Mouse (Mus musculus) monocyte, adult 5-6 weeks (primary cell): Measurements from ENCODE around the gene Slc17a7. TPM values are rescaled to one million over a fixed set of nuclear protein-coding genes. Genes with fewer than 3 reads are reported as not detected.
A peak's percentile ranks its signal among the peaks of the same experiment; 100 is the strongest.
"Not testable (repeated sequence)": the region's sequence is repeated elsewhere in the genome, so short reads cannot be mapped to it uniquely, and the experiment has no call there.

Experiments used
- ATAC-seq: fragments of 153-309, 156-312 bp; replicated peaks from 2 replicates; pipeline ENCODE4 v1.8.0; 2017; ENCODE audit warnings: mild to moderate bottlenecking; ENCODE audit not compliant: low TSS enrichment, insufficient number of reproducible peaks, severe bottlenecking, poor library complexity, low FRiP score
- total RNA-seq: library from RNA; stranded (forward); fragments of 200-1000, 200-491, 200-594 nt; gene quantifications from 3 replicates; pipeline ENCODE4 v1.2.3, GENCODE M21; 2017

Gene Slc17a7
- total RNA-seq, 1 experiment from 2014 or later: not detected

DNA sequence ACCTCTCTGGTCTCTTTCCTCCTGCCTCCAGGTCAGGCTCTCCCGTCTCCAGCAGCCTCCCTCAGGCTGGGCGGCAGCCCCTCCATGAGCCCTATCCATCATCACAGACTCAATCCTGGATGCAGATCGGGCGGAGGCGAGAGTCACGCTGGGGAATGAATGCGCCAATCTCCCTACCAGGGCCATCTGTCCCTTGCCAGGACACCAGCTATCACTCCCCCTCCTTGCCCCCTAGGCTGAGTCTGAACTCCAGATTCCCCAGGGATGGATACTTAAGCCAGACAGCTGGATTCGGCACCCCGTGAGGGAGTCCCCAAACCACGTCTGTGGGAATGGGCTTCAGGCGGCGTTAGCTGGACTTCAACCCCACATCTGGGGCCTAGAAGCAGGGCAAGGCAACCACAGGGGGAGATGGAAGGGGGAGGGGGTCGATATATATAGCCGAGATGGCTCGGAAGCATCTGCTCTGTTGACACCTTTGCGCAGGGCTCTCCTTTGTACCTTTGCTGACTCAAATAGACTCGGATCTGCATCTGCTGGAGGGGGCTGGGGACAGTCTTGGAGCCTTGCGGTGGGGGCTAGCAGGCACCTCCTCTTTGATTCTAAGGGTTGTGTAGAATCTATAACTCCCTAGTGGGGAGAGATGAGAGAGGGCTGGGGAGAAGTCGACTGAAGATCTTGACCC is 4.2 kb downstream of the Slc17a7 start:
- ATAC-seq: no peak

DNA sequence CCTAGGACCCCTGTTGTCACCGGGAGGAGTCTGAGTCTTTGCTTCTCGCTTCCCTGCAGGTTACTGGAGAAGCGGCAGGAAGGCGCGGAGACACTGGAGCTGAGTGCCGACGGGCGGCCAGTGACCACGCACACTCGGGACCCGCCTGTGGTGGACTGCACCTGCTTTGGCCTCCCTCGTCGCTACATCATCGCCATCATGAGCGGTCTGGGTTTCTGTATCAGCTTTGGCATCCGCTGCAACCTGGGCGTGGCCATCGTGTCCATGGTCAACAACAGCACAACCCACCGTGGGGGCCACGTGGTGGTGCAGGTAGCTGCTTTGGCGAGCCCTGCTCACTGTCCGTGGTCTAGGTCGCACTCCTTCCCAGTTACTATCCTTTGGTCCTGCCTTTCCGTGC is 4.9 kb downstream of the Slc17a7 start:
- no peak for ATAC-seq

DNA sequence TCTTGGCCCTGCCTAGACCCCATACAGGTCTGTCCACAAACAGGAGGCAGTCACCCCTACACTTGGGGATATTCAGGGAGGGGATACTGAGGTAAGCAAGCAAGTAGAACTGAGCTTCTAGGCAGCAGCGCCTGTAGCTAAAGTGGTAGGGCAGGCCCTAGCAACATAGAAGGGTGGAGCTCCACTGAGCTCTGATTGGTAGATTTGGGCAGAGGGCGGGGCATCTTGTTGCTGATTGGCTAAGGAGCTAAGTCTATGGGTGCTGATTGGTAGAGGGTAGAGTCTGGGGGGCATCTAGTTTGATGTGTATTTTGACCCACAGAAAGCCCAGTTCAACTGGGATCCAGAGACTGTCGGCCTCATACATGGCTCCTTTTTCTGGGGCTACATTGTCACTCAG is 5.7 kb downstream of the Slc17a7 start:
- no peak for ATAC-seq

DNA sequence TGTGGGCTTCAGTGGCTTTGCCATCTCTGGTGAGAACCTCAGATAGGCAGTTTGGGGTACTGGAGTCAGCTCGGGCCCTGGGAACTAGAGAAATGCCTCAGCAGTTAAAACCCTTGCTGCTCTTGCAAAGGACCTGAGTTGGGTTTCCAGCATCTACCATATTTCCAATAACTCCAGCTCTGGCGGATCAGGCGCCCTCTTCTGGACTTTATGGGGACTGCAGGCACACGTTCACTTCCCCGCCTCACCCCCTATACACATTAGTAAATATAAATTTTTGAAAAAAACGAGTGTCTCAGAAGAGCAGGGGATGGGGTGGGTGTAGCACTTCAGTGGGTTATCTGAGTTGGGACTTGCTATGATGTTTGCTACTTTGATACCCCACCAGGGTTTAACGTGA is 9.2 kb downstream of the Slc17a7 start:
- no peak for ATAC-seq

DNA sequence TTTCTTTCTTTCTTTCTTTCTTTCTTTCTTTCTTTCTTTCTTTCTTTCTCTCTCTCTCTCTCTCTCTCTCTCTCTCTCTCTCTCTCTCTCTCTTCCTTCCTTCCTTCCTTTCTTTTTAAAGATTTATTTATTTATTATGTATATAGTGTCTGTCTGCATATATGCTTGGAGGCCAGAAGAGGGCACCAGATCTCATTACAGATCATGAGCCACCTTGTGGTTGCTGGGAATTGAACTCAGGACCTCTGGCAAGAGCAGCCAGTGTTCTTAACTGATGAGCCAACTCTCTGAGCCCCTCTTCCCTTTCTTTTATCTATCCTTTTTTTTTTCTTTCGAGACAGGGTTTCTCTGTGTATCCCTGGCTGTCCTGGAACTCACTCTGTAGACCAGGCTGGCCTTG is 10.0 kb downstream of the Slc17a7 start:
- ATAC-seq: not testable (repeated sequence)

DNA sequence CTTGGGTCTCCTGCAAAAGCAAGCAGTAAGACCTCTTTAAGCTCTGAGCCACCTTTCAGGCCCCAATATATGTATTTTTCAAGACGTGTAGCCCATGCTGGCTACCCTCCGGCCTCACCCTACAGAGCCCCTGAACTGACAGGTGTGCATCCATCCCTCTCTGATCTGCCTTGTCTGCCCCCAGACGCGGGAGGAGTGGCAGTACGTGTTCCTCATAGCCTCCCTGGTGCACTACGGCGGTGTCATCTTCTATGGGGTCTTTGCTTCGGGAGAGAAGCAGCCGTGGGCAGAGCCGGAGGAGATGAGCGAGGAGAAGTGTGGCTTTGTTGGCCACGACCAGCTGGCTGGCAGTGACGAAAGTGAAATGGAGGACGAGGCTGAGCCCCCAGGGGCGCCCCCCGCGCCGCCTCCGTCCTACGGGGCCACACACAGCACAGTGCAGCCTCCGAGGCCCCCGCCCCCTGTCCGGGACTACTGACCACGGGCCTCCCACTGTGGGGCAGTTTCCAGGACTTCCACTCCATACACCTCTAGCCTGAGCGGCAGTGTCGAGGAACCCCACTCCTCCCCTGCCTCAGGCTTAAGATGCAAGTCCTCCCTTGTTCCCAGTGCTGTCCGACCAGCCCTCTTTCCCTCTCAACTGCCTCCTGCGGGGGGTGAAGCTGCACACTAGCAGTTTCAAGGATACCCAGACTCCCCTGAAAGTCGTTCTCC is 11.0 kb downstream of the Slc17a7 start:
- ATAC-seq: no peak

DNA sequence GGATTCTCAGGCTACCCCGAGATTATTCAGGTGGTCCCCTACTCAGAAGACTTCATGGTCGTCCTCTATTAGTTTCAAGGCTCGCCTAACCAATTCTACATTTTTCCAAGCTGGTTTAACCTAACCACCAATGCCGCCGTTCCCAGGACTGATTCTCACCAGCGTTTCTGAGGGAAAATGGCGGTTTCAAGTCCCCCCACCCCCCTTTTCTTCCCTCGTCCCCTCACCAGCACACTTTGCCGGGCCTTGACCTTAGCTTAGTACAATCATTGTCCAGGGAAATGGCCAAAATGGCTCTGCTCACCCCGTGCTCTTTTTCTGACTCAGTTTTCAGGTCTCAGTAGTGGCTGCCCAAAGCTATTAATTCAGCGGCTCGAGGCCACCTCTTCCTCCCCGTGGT is 11.6 kb downstream of the Slc17a7 start:
- ATAC-seq: no peak

DNA sequence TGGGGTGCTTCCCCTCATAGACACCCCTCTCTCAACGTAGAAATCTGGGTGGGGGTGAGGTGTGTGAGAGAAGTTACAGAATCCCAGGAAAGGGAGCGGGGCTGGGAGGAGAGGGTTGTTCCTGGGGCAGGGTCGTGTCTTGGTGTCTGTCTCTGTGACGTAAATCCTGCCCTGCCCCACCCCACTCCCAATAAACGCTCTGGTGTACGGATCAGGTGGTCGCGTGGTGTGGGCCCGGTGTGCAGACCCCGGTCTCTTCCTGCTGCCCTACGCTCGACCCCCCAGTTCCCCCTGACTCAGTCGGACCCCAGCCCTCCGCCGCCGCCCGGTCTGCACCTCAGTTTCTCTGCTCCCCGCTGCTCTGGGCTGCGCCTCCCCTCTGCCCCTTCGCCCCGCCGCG is 12.2 kb downstream of the Slc17a7 start:
- no peak for ATAC-seq

DNA sequence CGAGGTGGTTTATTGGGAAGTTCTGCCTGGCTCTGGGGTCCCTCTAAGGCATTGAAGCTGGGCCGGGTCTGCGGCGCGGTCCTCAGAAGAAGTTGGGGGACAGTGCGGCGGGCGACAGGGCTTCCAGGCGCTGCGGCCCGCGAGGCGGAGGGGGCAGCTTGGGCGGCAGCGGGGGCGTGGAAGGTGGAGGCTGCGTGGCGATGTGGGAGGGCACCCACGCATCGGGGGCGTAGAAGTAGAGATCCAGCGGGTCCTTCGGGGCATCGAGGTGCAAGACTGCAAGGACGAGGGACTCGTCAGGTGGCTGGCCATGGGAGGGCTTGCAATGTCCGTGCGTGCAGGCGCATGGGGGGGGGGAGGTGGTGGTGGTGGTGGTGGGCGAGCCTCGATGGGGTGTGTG is 12.6 kb downstream of the Slc17a7 start:
- no peak for ATAC-seq

DNA sequence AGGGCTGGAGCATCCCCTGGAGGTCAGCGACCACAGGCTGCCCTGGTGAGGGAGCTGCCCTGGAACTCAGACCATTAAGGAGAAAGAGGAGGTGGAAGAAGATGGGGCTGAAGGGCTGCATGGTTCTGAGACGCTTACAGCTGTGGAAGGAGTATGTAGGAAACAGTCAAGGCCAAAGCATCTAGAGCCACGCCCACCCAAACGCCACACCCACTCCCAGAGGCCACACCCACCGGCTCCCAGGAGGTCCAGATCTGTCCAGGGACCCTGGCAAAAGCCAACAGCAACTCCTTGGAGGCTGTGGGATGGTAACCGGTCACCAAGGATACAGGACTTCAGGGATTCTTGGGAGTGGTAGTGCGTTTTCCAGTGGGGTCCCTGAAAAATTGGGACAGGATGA is 14.8 kb downstream of the Slc17a7 start:
- no peak for ATAC-seq

DNA sequence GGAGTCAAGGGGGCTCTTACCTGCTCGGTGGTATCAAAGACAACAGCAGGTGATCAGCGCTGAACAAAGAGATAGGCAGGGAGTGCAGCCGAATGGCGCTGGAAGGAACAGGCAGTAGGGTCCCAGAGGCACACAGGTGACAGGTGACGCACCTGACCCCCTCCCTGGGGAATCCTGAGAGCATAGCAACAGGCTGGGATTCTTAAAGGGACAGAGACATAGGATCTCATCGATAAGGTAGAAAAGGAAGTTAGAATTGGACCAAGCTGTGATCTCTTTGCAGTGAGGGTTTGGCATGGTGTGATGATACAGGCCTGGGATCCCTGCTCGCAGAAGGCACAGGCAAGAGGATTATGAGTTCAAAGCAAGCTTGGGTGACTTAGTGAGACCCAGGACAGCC is 15.7 kb downstream of the Slc17a7 start, which contains the start of gene Gfy:
Gfy (minus strand) TSS at position 101 of the 400 bp plus-strand sequence.
- no peak for ATAC-seq

DNA sequence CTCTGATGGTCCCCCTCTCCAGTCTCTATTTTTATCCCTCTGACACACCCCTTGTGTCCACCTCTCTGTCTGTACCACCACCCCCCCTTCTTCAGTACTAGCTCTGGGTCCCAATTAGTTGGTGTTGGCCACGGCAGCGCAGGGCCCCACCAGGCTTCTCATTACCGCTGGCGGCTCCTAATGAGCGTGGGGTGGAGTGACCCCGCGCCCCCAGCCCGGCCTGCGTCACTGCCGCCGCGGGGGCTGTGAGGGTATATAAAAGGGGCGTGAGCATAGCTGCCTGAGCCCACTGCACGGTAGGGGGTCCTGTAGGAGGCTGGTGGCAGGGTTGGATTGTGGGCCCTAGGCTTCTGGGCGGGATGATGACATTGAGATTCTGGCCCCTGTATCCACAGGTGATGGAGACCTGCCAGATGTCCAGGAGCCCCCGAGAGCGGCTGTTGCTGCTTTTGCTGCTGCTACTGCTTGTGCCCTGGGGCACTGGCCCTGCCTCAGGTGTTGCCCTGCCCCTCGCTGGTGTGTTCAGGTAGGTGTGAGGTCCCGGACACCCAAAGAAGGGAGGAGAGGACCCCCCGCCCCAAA is 17.2 kb downstream of the Slc17a7 start, which contains the start of gene Pth2:
Pth2 (plus strand) TSS at position 100 of the 582 bp plus-strand sequence.
- ATAC-seq: no peak

DNA sequence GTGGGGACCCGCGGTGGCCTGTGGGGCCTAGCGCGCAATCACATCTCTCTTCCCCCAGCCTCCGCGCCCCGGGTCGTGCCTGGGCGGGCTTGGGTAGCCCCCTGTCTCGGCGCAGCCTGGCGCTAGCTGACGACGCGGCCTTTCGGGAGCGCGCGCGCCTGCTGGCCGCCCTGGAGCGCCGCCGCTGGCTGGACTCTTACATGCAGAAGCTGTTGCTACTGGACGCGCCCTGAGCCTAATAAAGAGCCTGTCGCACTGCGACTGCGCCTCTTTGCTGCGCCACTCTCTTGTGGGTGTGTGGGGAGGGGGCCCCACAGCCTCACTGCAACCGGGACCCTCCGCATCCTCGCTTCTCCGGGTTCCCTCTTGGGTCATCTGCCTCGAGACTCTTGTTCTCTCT is 17.8 kb downstream of the Slc17a7 start:
- ATAC-seq: no peak

DNA sequence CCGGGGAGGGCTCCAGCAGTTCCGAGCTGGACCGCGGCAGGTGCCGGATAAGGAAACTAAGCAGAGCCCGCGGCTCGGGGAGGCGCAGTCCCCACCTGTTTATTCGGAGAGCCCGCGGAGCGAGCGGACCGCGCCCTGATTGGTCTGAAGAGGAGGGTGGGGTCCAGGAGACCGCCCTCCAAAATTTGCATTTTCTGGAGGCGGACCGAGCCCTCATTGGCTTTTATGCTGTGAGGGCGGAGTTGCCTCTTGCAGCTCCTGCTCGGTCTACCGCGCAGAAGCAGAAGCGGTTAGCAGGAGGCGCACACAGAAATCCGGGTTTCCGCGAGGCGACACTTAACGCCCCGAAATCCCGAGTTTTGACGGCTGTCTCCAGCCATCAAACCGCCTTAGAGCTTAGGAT is 18.5 kb downstream of the Slc17a7 start:
- ATAC-seq: peak; percentile 86

DNA sequence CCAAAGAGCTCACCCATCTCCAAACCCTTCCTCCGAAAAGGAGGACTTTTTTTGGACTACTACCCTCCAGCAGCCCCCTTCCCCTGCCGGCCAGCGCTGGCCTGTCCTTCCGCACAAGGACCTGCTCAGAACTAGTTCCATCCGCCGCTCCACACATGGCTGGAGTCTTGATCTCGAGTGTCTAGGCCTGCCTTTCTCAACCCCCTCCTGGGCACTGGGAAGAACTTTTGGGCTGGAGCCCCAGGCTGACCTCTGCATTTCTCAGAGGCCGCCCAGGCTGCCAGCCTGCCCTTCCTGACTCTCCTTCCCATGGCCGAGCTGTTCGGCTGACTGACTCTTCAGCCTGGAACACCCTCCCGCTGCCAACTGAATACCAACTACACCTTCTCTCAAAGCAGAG is 18.9 kb downstream of the Slc17a7 start:
- ATAC-seq: no peak

DNA sequence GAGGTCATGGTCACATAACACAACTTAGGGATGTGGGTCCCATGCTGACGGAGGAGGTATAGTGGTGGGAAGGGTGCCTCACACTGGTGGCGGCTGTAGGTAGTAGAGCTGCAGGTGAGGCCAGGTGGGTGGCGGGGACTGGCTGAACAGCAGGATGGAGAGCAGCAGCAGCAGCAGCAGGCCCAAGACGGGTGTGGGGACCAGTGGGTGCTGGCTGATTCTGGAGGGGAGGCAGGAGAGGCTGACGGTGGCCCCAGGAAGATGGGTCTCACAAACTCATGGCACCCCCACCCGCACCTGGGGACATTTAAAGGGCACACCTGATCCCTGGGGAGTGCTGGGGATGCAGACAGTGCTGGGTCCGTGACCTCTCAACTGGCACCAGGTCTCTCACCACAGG is 19.9 kb downstream of the Slc17a7 start:
- no peak for ATAC-seq

DNA sequence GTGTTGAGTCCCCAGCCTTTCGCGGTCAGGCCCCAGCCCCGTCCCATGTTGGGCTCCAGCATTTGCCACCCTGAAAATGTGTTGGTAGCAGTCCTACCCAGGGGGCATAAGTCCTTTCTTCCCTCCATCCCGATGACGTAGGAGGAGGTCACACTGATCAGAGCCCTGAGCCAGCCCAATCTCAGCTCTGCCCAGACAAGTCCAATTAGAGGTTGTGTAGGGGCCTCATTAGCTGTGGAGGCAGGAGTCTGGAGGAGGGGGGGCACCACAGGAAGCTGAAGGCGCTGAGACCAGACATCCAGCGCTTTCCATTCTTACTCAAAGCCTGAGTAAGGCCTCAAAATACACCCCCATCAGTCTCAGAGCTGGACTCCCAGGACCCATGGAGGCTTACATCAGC is 22.2 kb downstream of the Slc17a7 start:
- ATAC-seq: no peak

DNA sequence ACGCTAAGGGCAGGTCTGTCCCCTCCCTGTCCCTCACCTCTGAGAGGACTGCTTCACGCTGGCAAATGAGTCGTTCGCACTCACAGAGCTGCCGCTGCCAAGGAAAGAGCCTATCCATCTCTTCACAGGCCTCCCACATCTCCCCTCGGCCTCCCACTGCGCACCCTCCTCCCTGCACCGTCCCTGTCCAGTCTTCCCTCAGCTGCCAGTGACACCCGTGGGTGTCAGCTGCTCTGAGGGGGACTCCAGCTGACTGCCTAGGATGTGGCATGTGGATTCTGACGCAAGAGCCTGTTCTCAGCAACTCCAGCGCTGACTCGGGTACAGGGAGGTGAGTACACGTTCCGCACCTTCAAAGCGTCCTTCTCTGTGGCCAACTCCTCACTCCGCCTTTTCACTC is 25.9 kb downstream of the Slc17a7 start:
- no peak for ATAC-seq

DNA sequence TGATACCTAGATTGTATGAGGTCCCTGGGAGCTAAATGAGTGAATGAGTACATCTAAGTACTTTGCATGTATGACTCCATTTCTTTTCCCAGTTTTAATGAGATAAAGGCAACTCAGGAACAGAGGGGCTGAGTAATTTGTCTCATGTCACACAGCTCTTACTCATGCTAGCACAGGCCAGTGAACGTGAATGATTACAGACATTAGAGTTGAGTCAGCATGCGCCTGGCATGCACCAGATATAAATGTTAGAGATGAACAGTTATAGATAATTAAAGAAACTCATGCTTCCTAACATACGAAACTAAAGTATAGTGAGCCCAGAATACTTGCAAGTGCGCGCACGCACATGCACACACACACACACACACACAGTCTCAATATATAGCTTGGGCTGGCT is 26.4 kb downstream of the Slc17a7 start:
- ATAC-seq: no peak

DNA sequence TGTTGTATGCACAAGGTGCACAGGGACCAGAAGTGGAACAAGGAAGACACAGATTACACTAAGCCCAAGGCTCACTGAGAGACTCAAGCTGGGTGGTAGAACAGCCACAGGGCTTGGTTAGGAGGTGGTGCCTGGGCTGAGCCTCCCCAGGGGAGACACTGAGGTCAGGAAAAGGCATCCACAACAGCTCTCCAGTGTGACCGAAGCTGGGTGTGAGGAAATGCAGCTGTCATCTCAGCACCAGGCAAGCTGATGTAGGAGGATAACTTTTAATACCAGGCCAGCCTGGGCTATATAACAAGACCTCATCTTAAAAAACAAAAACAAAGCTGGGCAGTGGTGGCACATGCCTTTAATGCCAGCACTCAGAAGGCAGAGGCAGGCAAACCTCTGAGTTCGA is 27.4 kb downstream of the Slc17a7 start:
- ATAC-seq: no peak
